Mouse (Mus musculus) limb, embryonic 10.5 days (tissue): ENCODE data around the gene Klhdc1. TPM values are rescaled to one million over a fixed set of nuclear protein-coding genes. Genes with fewer than 3 reads are reported as not detected.

Experiments used
- DNase-seq: peaks from one replicate; pipeline ENCODE4 v3.0.0-alpha.2; 2017; ENCODE audit warnings: low spot score
- H3K27ac ChIP-seq: fragments of 300-500 bp; sonication (generic); 2 replicates; pipeline ENCODE4 v1.5.1; 2016; ENCODE audit warnings: mild to moderate bottlenecking
- H3K27me3 ChIP-seq: fragments of 300-500 bp; sonication (generic); 2 replicates; pipeline ENCODE4 v1.6.1; 2016; ENCODE audit warnings: low read depth, mild to moderate bottlenecking; ENCODE audit not compliant: poor library complexity, severe bottlenecking
- H3K36me3 ChIP-seq: fragments of 300-500 bp; sonication (generic); 2 replicates; pipeline ENCODE4 v1.6.1; 2016; ENCODE audit warnings: mild to moderate bottlenecking, moderate library complexity
- H3K4me1 ChIP-seq: fragments of 300-500 bp; sonication (generic); 2 replicates; pipeline ENCODE4 v1.6.1; 2016
- H3K4me3 ChIP-seq: fragments of 300-500 bp; sonication (generic); 2 replicates; pipeline ENCODE4 v1.5.1; 2016; ENCODE audit warnings: mild to moderate bottlenecking, moderate library complexity
- H3K9me3 ChIP-seq: fragments of 300-500 bp; sonication (generic); replicated peaks from 2 replicates; pipeline ENCODE4 v1.6.1; 2016; ENCODE audit warnings: mild to moderate bottlenecking
- WGBS: fragments of 180-500 bp; shearing (Covaris S2); methylation state at CpG from one replicate; pipeline ENCODE4 v1.1.7; 2016; 5-methylcytosine and 5-hydroxymethylcytosine counted together
- polyA plus RNA-seq: library from polyadenylated mRNA; unstranded; fragments of >200 nt; fragmentation: Nextera tagmentation; extraction: Ambion mirVana; gene quantifications from 2 replicates; pipeline ENCODE4 v1.2.1, GENCODE M21; 2016

Klhdc1 gene
- polyA plus RNA-seq, 1 experiment from 2014 or later, result 2.6 TPM

DNA sequence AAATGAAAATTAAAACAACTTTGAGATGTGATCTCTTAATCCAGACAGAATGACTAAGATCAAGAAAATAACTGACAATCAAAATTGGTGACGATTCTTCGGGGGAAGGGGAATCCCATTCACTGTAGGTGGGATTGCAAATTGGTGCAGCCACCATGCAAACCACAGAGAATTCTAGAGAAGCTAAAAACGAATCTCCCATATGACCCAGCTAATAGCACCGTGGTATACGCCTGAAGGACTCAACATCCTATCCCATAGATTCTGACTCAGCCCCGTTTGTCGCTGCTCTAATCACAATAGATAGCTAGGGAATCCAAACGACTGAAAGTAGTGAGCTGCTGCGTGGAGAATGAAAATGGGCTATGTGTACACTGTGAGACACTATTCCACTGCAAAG lies 47.7 kb downstream of the Klhdc1 start:
- no peak for DNase-seq
- Histone ChIP-seq H3K36me3 (no peaks in the 10 kb centered on the region), H3K4me3 (no peak overlapping the region), H3K27me3 (no peaks in the 10 kb centered on the region), H3K27ac (no peak overlapping the region), H3K9me3 (no peaks in the 10 kb centered on the region), H3K4me1 (no peaks in the 10 kb centered on the region)
- 81% methylated on average over 9 of the region's 9 CpGs for WGBS

- Histone ChIP-seq H3K36me3 (no peaks in the 10 kb centered on the region), H3K27me3 (no peaks in the 10 kb centered on the region), H3K27ac (no peak overlapping the region), H3K4me3 (no peak overlapping the region), H3K4me1 (peaks cover 8% of the 10 kb centered on the region; the same call in 1 of the 2 replicates), H3K9me3 (no peaks in the 10 kb centered on the region)
- 91% methylated on average over 6 of the region's 6 CpGs for WGBS
- no peak for DNase-seq
These were observed 51.4 kb downstream of the Klhdc1 start for GRCm38 (mm10) chr12:69292401-69292800.

DNA sequence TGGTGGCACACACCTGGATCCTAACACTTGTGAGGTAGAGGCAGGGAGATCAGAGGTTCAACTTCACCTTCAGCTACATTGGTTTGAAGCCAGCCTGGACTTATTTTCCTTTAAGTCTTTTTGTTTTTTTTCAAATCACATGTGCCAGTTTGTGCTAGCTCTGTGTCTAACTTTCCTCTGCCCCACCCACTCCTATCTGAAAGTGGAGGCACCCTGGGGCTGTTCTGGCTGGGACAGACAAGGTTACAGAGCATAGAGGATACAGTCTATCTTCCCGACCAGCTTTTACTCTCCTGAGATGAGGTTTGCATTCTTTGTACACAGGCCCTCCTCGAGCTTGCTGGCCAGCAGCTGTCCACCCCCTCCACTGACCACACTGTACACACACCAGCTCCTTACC lies 52.8 kb downstream of the Klhdc1 start:
- peaks cover 20% of the 10 kb centered on the region for H3K4me1 ChIP-seq
- no peak for DNase-seq
- no peak overlapping the region for H3K4me3 ChIP-seq
- no peak overlapping the region for H3K27ac ChIP-seq
- H3K9me3 ChIP-seq, result no peaks in the 10 kb centered on the region
- H3K27me3 ChIP-seq, result no peaks in the 10 kb centered on the region
- WGBS, result 65% methylated on average over 2 of the region's 2 CpGs
- peaks cover 4% of the 10 kb centered on the region; the same call in 1 of the 2 replicates for H3K36me3 ChIP-seq

DNA sequence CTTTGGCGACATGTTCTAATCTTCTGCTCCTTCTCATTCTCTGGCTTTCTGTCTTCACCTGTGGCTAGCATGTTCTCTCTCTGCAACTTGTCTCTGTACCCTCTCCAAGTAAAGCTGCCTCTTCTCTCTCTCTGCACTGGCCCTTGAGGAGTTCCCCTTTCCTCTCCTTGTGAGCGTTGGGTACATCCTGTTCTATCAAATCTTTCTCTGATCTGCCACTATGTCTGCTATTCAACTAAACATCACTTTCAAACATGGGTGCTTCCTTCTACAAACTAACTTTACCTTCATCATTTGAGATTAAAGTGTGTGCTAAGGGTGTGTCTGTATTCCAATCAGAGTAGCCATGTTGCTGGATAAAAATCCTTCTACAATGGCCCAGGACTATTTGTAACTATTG lies 54.0 kb downstream of the Klhdc1 start:
- Histone ChIP-seq H3K36me3 (peaks cover 14% of the 10 kb centered on the region), H3K4me1 (peaks cover 31% of the 10 kb centered on the region), H3K27me3 (no peaks in the 10 kb centered on the region), H3K4me3 (no peak overlapping the region), H3K9me3 (no peaks in the 10 kb centered on the region), H3K27ac (no peak overlapping the region)
- WGBS, result 78% methylated on average over 2 of the region's 2 CpGs
- no peak for DNase-seq

DNA sequence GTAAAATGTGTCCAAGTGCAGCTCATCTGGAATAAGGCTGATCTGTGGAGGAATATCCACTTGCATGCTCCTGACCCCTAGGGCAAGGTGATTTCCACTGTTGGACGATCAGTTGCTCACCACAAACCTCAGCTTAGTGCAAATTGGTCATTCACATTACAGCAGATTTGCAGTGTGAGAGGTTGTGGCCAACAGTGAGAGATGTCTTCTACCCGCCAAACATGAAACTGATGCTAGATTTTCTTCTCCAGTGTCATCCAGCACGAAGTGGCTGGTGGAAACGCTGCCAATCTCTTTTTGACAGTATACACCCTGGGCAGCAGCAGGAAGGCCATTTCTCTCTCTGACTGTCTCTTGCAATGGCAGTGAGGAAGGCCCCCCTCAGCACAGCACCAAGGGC lies 54.7 kb downstream of the Klhdc1 start:
- H3K27me3 ChIP-seq, result no peaks in the 10 kb centered on the region
- peaks cover 31% of the 10 kb centered on the region for H3K4me1 ChIP-seq
- H3K27ac ChIP-seq, result peak overlapping the region; percentile 98
- peak overlapping the region; percentile 98 for H3K4me3 ChIP-seq
- H3K9me3 ChIP-seq, result no peaks in the 10 kb centered on the region
- DNase-seq, result no peak
- 82% methylated on average over 4 of the region's 4 CpGs for WGBS
- peaks cover 21% of the 10 kb centered on the region for H3K36me3 ChIP-seq

- WGBS, result under 1% methylated on average over 82 of the region's 98 CpGs
- peak; percentile 92 for DNase-seq
- H3K36me3 ChIP-seq, result peaks cover 32% of the 10 kb centered on the region
- no peaks in the 10 kb centered on the region for H3K27me3 ChIP-seq
- H3K4me1 ChIP-seq, result peaks cover 31% of the 10 kb centered on the region
- no peaks in the 10 kb centered on the region for H3K9me3 ChIP-seq
- H3K27ac ChIP-seq, result peak within 1 kb of the TSS; percentile 98
- H3K4me3 ChIP-seq, result peak within 1 kb of the TSS; percentile 98
These were observed 55.8 kb downstream of the Klhdc1 start, which contains the start of gene Klhdc2 for GRCm38 (mm10) chr12:69296511-69297410. Gene Klhdc2, plus strand, starts transcription at chr12:69296681.

DNA sequence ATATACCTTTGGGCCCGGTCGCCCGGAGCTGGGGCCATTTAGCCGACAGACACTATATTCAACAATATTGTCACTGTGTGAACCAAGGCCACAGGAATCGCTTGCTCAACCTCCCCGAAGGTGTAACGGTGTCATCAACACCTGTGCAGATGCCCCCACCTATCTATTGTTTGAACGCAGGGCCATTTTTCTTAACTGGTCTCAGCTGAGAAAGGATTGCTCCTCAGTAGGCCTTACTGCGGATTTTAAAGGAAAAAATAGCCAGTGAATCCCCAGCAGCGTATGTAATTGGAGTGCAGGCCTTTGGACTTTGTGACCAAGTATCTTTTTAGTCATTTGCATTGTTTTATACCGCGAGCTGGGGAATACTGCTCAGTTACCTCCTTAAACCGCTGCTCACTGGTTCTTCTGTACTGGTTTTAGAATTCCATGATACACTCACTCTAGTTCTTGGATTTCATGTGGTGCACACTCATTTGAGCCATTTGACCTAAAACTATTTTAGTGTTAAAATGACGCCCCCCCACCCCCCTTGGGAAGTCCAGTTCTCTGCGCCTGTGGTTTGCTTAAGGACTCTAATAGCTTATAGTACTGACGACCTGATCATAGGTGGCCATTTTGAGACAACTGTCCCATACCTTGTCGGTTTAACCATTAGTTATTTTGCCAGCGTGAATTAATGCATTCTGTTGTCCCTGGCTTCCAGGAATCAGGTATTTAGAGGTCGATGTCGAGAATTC lies 56.6 kb downstream of the Klhdc1 start:
- Histone ChIP-seq H3K4me3 (peak overlapping the region; percentile 98), H3K36me3 (peaks cover 40% of the 10 kb centered on the region), H3K27me3 (no peaks in the 10 kb centered on the region), H3K9me3 (no peaks in the 10 kb centered on the region), H3K27ac (peak overlapping the region; percentile 98), H3K4me1 (peaks cover 31% of the 10 kb centered on the region)
- no peak for DNase-seq
- 23% methylated on average over 20 of the region's 20 CpGs for WGBS

DNA sequence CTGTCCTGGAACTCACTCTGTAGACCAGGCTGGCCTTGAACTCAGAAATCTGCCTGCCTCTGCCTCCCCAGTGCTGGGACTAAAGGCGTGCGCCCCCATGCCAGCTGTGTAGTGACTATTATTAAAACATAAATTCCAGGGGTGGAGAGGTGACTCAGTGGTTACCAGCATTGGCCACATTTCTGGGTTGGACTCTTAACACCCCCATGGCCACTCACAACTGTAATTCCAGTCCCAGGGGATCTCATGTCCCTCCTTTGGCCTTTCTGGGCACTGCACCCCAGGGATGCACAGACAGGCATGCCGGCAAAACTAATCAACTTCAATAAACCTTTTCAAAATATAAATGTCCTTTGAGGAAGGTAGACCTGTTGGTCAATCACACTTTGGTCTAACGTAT lies 57.3 kb downstream of the Klhdc1 start:
- WGBS, result 95% methylated on average over 4 of the region's 4 CpGs
- peaks cover 45% of the 10 kb centered on the region for H3K36me3 ChIP-seq

GRCm38 (mm10) chr12:69299231-69299630 lies 58.3 kb downstream of the Klhdc1 start:
- H3K4me3 ChIP-seq, result peak overlapping the region; percentile 9; the same call in 1 of the 2 replicates
- H3K4me1 ChIP-seq, result peaks cover 31% of the 10 kb centered on the region
- no peaks in the 10 kb centered on the region for H3K27me3 ChIP-seq
- no peak for DNase-seq
- peaks cover 55% of the 10 kb centered on the region for H3K36me3 ChIP-seq
- 70% methylated on average over 12 of the region's 12 CpGs for WGBS
- H3K9me3 ChIP-seq, result no peaks in the 10 kb centered on the region
- no peak overlapping the region for H3K27ac ChIP-seq

More for the DNA sequence above, 57.3 kb downstream of the Klhdc1 start:
- Histone ChIP-seq H3K27ac (no peak overlapping the region), H3K4me3 (0 out of 2 replicates have a peak overlapping the region, but pooled peaks have one; percentile 19), H3K4me1 (peaks cover 31% of the 10 kb centered on the region), H3K9me3 (no peaks in the 10 kb centered on the region), H3K27me3 (no peaks in the 10 kb centered on the region)
- DNase-seq, result no peak

DNA sequence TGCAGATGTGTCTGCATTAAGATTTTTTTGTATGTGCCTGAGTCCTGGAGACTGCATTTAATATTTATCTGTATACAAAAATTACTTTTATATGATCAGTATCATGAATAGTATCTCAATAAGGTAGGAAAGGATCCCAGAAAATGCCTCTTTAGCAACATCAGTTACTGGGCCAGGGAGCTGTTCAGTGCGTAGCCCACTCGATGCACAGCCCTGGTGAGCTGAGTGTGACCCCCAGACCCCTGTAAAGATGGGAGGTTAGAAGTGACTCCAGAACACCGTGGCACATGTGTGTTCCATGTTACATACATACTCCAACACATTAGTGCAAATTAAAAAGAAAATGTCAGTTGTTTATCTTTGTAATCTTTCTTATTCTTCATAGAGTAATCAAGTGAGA lies 58.9 kb downstream of the Klhdc1 start:
- Histone ChIP-seq H3K36me3 (peaks cover 61% of the 10 kb centered on the region), H3K9me3 (no peaks in the 10 kb centered on the region), H3K27me3 (no peaks in the 10 kb centered on the region), H3K4me3 (no peak overlapping the region), H3K27ac (no peak overlapping the region), H3K4me1 (peaks cover 31% of the 10 kb centered on the region)
- 87% methylated on average over 3 of the region's 3 CpGs for WGBS
- no peak for DNase-seq

- 57% methylated on average over 2 of the region's 2 CpGs for WGBS
- Histone ChIP-seq H3K36me3 (peaks cover 67% of the 10 kb centered on the region), H3K27ac (no peak overlapping the region), H3K4me3 (no peak overlapping the region), H3K9me3 (no peaks in the 10 kb centered on the region), H3K4me1 (peaks cover 31% of the 10 kb centered on the region), H3K27me3 (no peaks in the 10 kb centered on the region)
- no peak for DNase-seq
These were observed 59.4 kb downstream of the Klhdc1 start for GRCm38 (mm10) chr12:69300391-69300790.

DNA sequence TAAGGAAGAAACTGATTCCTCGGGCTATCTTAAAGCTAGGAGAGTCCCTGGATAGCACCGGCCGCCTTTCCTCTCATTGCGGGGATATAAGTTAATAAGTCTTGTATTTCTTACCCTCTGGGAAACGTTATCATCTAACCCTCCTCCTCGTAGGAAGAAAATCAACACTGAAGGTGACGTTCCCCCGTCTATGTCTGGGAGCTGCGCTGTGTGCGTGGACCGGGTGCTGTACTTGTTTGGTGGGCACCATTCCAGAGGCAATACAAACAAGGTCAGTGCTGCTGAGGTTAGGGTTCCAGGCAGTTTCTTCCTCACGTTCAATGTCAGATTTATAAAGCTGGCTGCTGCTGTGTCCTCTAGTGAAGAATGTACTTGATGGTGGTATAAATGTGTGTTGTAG lies 61.2 kb downstream of the Klhdc1 start:
- no peaks in the 10 kb centered on the region for H3K9me3 ChIP-seq
- no peak overlapping the region for H3K27ac ChIP-seq
- no peak overlapping the region for H3K4me3 ChIP-seq
- peaks cover 24% of the 10 kb centered on the region for H3K4me1 ChIP-seq
- no peaks in the 10 kb centered on the region for H3K27me3 ChIP-seq
- peaks cover 84% of the 10 kb centered on the region for H3K36me3 ChIP-seq
- DNase-seq, result no peak
- 94% methylated on average over 12 of the region's 12 CpGs for WGBS

DNA sequence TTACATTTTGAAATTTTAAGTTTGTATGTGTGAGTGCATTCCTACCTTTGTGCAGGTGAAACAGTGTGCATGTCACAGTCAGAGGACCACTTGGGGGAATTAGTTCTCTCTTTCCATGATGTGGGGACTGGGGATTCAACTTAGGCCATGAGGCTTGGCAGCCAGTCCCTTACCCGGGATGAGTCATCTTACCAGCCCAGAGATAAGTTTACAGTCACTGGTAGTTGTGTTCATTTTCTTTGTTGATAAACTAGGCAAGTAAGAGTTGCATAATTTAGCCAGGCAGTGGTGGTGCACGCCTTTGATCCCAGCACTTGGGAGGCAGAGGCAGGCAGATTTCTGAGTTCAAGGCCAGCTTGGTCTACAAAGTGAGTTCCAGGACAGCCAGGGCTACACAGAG lies 63.1 kb downstream of the Klhdc1 start:
- H3K27me3 ChIP-seq, result no peaks in the 10 kb centered on the region
- no peak overlapping the region for H3K27ac ChIP-seq
- no peak for DNase-seq
- H3K9me3 ChIP-seq, result no peaks in the 10 kb centered on the region
- H3K36me3 ChIP-seq, result peaks cover 98% of the 10 kb centered on the region
- H3K4me3 ChIP-seq, result no peak overlapping the region
- peaks cover 9% of the 10 kb centered on the region for H3K4me1 ChIP-seq
- 89% methylated on average over 2 of the region's 2 CpGs for whole genome bisulfite sequencing
